Mouse (Mus musculus) kidney, postnatal 0 days (tissue): ENCODE measurements around the gene E130208F15Rik. TPM values are rescaled to one million over a fixed set of nuclear protein-coding genes. Genes with fewer than 3 reads are reported as not detected.
A peak's percentile ranks its signal among the peaks of the same experiment; 100 is the strongest.

ENCODE experiments used
- ATAC-seq: fragments of 200-750 bp; cut with Nextera tagmentation; replicated peaks from 2 replicates; pipeline ENCODE4 v1.8.0; 2017; ENCODE audit warnings: low read depth, moderate number of reproducible peaks, moderate TSS enrichment, moderate library complexity; ENCODE audit not compliant: low FRiP score
- DNase-seq: peaks from one replicate; pipeline ENCODE4 v3.0.0-alpha.2; 2016; ENCODE audit warnings: low spot score
- H3K27ac ChIP-seq: fragments of 300-500 bp; sonication (generic); 2 replicates; pipeline ENCODE4 v1.5.1; 2014; ENCODE audit warnings: mild to moderate bottlenecking
- H3K27me3 ChIP-seq: fragments of 300-500 bp; sonication (generic); 2 replicates; pipeline ENCODE4 v1.6.1; 2014; ENCODE audit warnings: low read length, mixed read lengths; ENCODE audit not compliant: insufficient read depth
- H3K36me3 ChIP-seq: fragments of 300-500 bp; sonication (generic); 2 replicates; pipeline ENCODE4 v1.6.1; 2014; ENCODE audit warnings: low read length, mixed read lengths; ENCODE audit not compliant: insufficient read depth
- H3K4me1 ChIP-seq: fragments of 300-500 bp; sonication (generic); replicated peaks from 2 replicates; pipeline ENCODE4 v1.6.1; 2014; ENCODE audit warnings: antibody characterized with exemption, low read length, mixed read lengths; ENCODE audit not compliant: insufficient read depth
- H3K4me2 ChIP-seq: fragments of 300-500 bp; sonication (generic); 2 replicates; pipeline ENCODE4 v1.6.1; 2014; ENCODE audit warnings: mild to moderate bottlenecking, low read length, moderate library complexity, mixed read lengths
- H3K4me3 ChIP-seq: fragments of 300-500 bp; sonication (generic); replicated peaks from 2 replicates; pipeline ENCODE4 v1.5.1; 2014; ENCODE audit warnings: low read depth, low read length
- H3K9ac ChIP-seq: fragments of 300-500 bp; sonication (generic); 2 replicates; pipeline ENCODE4 v1.6.1; 2014; ENCODE audit warnings: low read depth, low read length
- H3K9me3 ChIP-seq: fragments of 300-500 bp; sonication (generic); replicated peaks from 2 replicates; pipeline ENCODE4 v1.6.1; 2016; ENCODE audit warnings: low read length, inconsistent platforms, mixed read lengths
- CTCF ChIP-seq: IDR thresholded peaks from 2 replicates; pipeline ENCODE4 v1.5.1; 2016; ENCODE audit warnings: antibody characterized with exemption, low read depth, mild to moderate bottlenecking, moderate library complexity
- WGBS: fragments of 180-500 bp; shearing (Covaris S2); extraction: QIAGEN DNeasy Blood & Tissue Kit; methylation state at CpG from one replicate; pipeline ENCODE4 v1.1.7; 2014; 5-methylcytosine and 5-hydroxymethylcytosine counted together
- polyA plus RNA-seq: library from polyadenylated mRNA; unstranded; fragments of >200 nt; fragmentation: Nextera tagmentation; extraction: Ambion mirVana; gene quantifications from 2 replicates; pipeline ENCODE4 v1.2.1, GENCODE M21; 2015

Gene E130208F15Rik
- polyA plus RNA-seq, result not detected in 2 replicates

- peak; percentile 42 for ATAC-seq
- no peaks in the 10 kb centered on the region; the same call in 1 of the 2 replicates for H3K4me1 ChIP-seq
- H3K9ac ChIP-seq, result peak within 1 kb of the TSS; percentile 78
- H3K4me3 ChIP-seq, result peak within 1 kb of the TSS; percentile 70
- TF ChIP-seq CTCF, result no peak
- H3K4me2 ChIP-seq, result peak within 1 kb of the TSS; percentile 91
- H3K36me3 ChIP-seq, result no peaks in the 10 kb centered on the region
- H3K27me3 ChIP-seq, result no peaks in the 10 kb centered on the region
- under 1% methylated on average over 63 of the region's 63 CpGs for WGBS
- H3K9me3 ChIP-seq, result no peaks in the 10 kb centered on the region
- H3K27ac ChIP-seq, result peak within 1 kb of the TSS; percentile 91
- peak; percentile 85 for DNase-seq
Measured at GRCm38 (mm10) chr7:30321539-30322284, at the start of gene E130208F15Rik. Gene E130208F15Rik (plus strand): TSS chr7:30321740.

GRCm38 (mm10) chr7:30274383-30274782 lies 47.2 kb upstream of the E130208F15Rik start:
- Histone ChIP-seq H3K9ac (no peak overlapping the region), H3K27me3 (no peaks in the 10 kb centered on the region), H3K9me3 (no peaks in the 10 kb centered on the region), H3K4me1 (no peaks in the 10 kb centered on the region), H3K27ac (no peak overlapping the region), H3K36me3 (no peaks in the 10 kb centered on the region), H3K4me2 (no peak overlapping the region), H3K4me3 (no peak overlapping the region)
- TF ChIP-seq CTCF, result no peak
- WGBS, result 54% methylated on average over 6 of the region's 6 CpGs
- DNase-seq (no peak), ATAC-seq (no peak)

- H3K9ac ChIP-seq, result no peak overlapping the region
- TF ChIP-seq CTCF, result no peak
- WGBS, result 42% methylated on average over 2 of the region's 2 CpGs
- H3K4me3 ChIP-seq, result no peak overlapping the region
- DNase-seq (no peak), ATAC-seq (no peak)
- no peaks in the 10 kb centered on the region for H3K27me3 ChIP-seq
- no peak overlapping the region for H3K27ac ChIP-seq
- H3K36me3 ChIP-seq, result no peaks in the 10 kb centered on the region
- H3K4me2 ChIP-seq, result no peak overlapping the region; the same call in 1 of the 2 replicates
- H3K4me1 ChIP-seq, result no peaks in the 10 kb centered on the region
- H3K9me3 ChIP-seq, result no peaks in the 10 kb centered on the region
Measured at GRCm38 (mm10) chr7:30278911-30279310, 42.6 kb upstream of the E130208F15Rik start.

- H3K27ac ChIP-seq, result peak overlapping the region; percentile 91
- under 1% methylated on average over 6 of the region's 6 CpGs for WGBS
- H3K4me2 ChIP-seq, result peak overlapping the region; percentile 92
- no peaks in the 10 kb centered on the region for H3K9me3 ChIP-seq
- ATAC-seq (no peak), DNase-seq (no peak)
- 0 out of 2 replicates have a peak overlapping the region, but pooled peaks have one; percentile 65 for H3K9ac ChIP-seq
- no peaks in the 10 kb centered on the region for H3K4me1 ChIP-seq
- H3K27me3 ChIP-seq, result no peaks in the 10 kb centered on the region
- TF ChIP-seq CTCF, result no peak
- H3K36me3 ChIP-seq, result no peaks in the 10 kb centered on the region
- peak overlapping the region; percentile 87 for H3K4me3 ChIP-seq
Measured at GRCm38 (mm10) chr7:30279536-30279935, 42.0 kb upstream of the E130208F15Rik start.

- peak; percentile 94 for ATAC-seq
Measured at GRCm38 (mm10) chr7:30279951-30280669, 41.4 kb upstream of the E130208F15Rik start, which contains the start of the genes Thap8 and Wdr62. Gene Thap8 (plus strand): TSS chr7:30280094. Gene Wdr62 (minus strand): TSS chr7:30280419.

GRCm38 (mm10) chr7:30280670-30281138 lies 40.8 kb upstream of the E130208F15Rik start:
- Histone ChIP-seq H3K36me3 (no peaks in the 10 kb centered on the region), H3K9ac (peak overlapping the region; percentile 8; the same call in 1 of the 2 replicates), H3K27me3 (no peaks in the 10 kb centered on the region), H3K4me2 (peak overlapping the region; percentile 92), H3K4me1 (no peaks in the 10 kb centered on the region), H3K9me3 (no peaks in the 10 kb centered on the region), H3K27ac (peak overlapping the region; percentile 91), H3K4me3 (peak overlapping the region; percentile 87)
- peak; percentile 99 for DNase-seq
- under 1% methylated on average over 20 of the region's 20 CpGs for WGBS
- TF ChIP-seq CTCF, result no peak
- peak; percentile 87 for ATAC-seq

More at GRCm38 (mm10) chr7:30279951-30280669, 41.4 kb upstream of the E130208F15Rik start, which contains the start of the genes Thap8 and Wdr62:
- Histone ChIP-seq H3K4me3 (peak within 1 kb of the TSS; percentile 87), H3K4me1 (no peaks in the 10 kb centered on the region), H3K27me3 (no peaks in the 10 kb centered on the region), H3K9me3 (no peaks in the 10 kb centered on the region), H3K27ac (peak within 1 kb of the TSS; percentile 91), H3K36me3 (no peaks in the 10 kb centered on the region), H3K9ac (peak within 1 kb of the TSS; percentile 65), H3K4me2 (peak within 1 kb of the TSS; percentile 92)
- WGBS, result under 1% methylated on average over 49 of the region's 49 CpGs
- DNase-seq, result peak; percentile 98
- TF ChIP-seq CTCF, result no peak
